Mouse (Mus musculus): ENCODE measurements around the gene Col28a1.

DNA sequence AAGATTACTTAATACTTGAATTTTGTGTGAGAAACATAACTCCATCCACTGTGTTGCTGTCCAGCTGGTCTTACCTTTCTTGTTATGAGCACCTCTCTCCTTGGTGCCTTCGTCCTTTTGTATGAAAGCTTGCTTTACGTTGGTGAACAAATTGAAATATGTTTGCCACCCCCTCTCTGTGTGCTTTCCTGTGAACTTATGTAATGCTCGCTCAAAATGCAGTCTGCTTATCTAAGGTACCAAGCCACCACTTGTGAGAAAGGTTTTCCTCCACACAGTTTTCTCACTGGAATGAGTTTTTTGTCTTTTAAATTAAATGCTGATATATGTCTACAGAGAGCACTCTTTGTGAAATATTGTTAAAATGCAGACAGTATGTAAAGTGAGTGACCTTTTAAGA is 36.2 kb upstream of the Col28a1 start:
- no peak for TF ChIP-seq CTCF (IDR thresholded peaks at IDR 0.05 in 2 of 3, conservative IDR thresholded peaks at IDR 0.05 in 1 of 3; ENCODE audit: control insufficient read depth in 1 of 3, insufficient read depth in 1 of 3, low read depth in 2 of 3, low read length in 3 of 3, poor library complexity in 1 of 3, severe bottlenecking in 1 of 3)
- TF ChIP-seq GATA1 (IDR thresholded peaks at IDR 0.05; ENCODE audit: low read depth, low read length), result no peak
- no peak for TF ChIP-seq POLR2A (IDR thresholded peaks at IDR 0.05; ENCODE audit: control insufficient read depth in 1 of 2, insufficient read depth in 1 of 2, low read depth in 1 of 2, low read length in 2 of 2, poor library complexity in 1 of 2)
- no peak for TF ChIP-seq SMC3 (IDR thresholded peaks at IDR 0.05; ENCODE audit: low read depth, low read length)
- no peak for TF ChIP-seq ETS1 (IDR thresholded peaks at IDR 0.05; ENCODE audit: low read depth, low read length)
- TF ChIP-seq CHD1 (IDR thresholded peaks at IDR 0.05; ENCODE audit: low read depth, low read length), result no peak

All from MEL (cell line).